Mouse (Mus musculus) left cerebral cortex, postnatal 14 days (tissue): ENCODE data around the gene Armcx3. TPM values are rescaled to one million over a fixed set of nuclear protein-coding genes. Genes with fewer than 3 reads are reported as not detected.
"Not testable (repeated sequence)": the region's sequence is repeated elsewhere in the genome, so short reads cannot be mapped to it uniquely, and the experiment has no call there.

Experiments used
- DNase-seq, 2 experiments: peaks; one replicate each; pipeline ENCODE4 v3.0.0; 2021 to 2022; ENCODE audit warnings: low spot score in 2 of 2, mixed read lengths in 1 of 2
- intact Hi-C: fragments of 180-260 bp; cut with DNase I; formaldehyde crosslinking; loops from one replicate; pipeline ENCODE4 v1.15.1; 2025
- long read RNA-seq, 2 experiments: library from polyadenylated mRNA; stranded (forward); transcript quantifications; one replicate each; pipeline ENCODE4 v2.0.0; 2021
- total RNA-seq, 2 experiments: library from RNA; stranded (reverse); gene quantifications; 2 replicates each; pipeline ENCODE4 v1.2.3; 2021

Armcx3 gene
- total RNA-seq: 10 to 100 TPM; 77.7 to 85.2 TPM
- long read RNA-seq, experiment 1, transcript Armcx3-201 (5 exons, 3,327 nt): major isoform, 146 of 174 reads
- long read RNA-seq, experiment 1, transcript Armcx3-202 (5 exons, 2,024 nt): minor isoform, 9 of 174 reads
- long read RNA-seq, experiment 1, partial matches to known transcripts: 16 of 174 reads
- long read RNA-seq, experiment 1, other reads (novel, unspliced or antisense): 2 of 174 reads
- long read RNA-seq, experiment 2, transcript Armcx3-202 (5 exons, 2,024 nt): minor isoform, 21 of 169 reads
- long read RNA-seq, experiment 2, transcript Armcx3-201 (5 exons, 3,327 nt): major isoform, 122 of 169 reads
- long read RNA-seq, experiment 2, partial matches to known transcripts: 7 of 169 reads
- long read RNA-seq, experiment 2, other reads (novel, unspliced or antisense): 19 of 169 reads

GRCm38 (mm10) chrX:134756434-134757292 lies at the start of gene Armcx3:
Armcx3 (plus strand) TSS chrX:134756595.
- intact Hi-C loops: loop anchor here (5.0 kb wide), 1 partner anchor 151 kb away; no protein-coding TSS in a partner anchor
- DNase-seq: peak; percentile 58 to 63

- DNase-seq: no peak
- intact Hi-C loops: loop anchor here (5.0 kb wide), 1 partner anchor 105 kb away; no protein-coding TSS in a partner anchor
Observed at GRCm38 (mm10) chrX:134716863-134717262, 39.5 kb upstream of the Armcx3 start.

GRCm38 (mm10) chrX:134717752-134718308 lies 38.6 kb upstream of the Armcx3 start, which contains the start of gene Armcx1:
Armcx1 (plus strand) TSS chrX:134717963.
- intact Hi-C loops: loop anchor here (5.0 kb wide), 1 partner anchor 106 kb away; no protein-coding TSS in a partner anchor

GRCm38 (mm10) chrX:134718524-134718923 lies 37.9 kb upstream of the Armcx3 start:
- intact Hi-C loops: loop anchor here (5.0 kb wide), 1 partner anchor 106 kb away; no protein-coding TSS in a partner anchor
- peak; percentile 53 to 66 for DNase-seq

More at GRCm38 (mm10) chrX:134717752-134718308, 38.6 kb upstream of the Armcx3 start, which contains the start of gene Armcx1:
- peak; percentile 66 to 69 for DNase-seq

GRCm38 (mm10) chrX:134723762-134724161 lies 32.6 kb upstream of the Armcx3 start:
- intact Hi-C loops, DNase-seq: not testable (repeated sequence)

- peak in 1 of 2 experiments; percentile 16 for DNase-seq
- intact Hi-C loops: no loop called here
Observed at GRCm38 (mm10) chrX:134729778-134730177, 26.6 kb upstream of the Armcx3 start.

- DNase-seq: no peak
- intact Hi-C loops: loop anchor here (5.0 kb wide), 1 partner anchor 180 kb away; no protein-coding TSS in a partner anchor
Observed at GRCm38 (mm10) chrX:134737796-134738195, 18.6 kb upstream of the Armcx3 start.

- intact Hi-C loops: loop anchor here (5.0 kb wide), 1 partner anchor 178 kb away; no protein-coding TSS in a partner anchor
- DNase-seq: no peak
Observed at GRCm38 (mm10) chrX:134739160-134739559, 17.2 kb upstream of the Armcx3 start.

GRCm38 (mm10) chrX:134741862-134742261 lies 14.5 kb upstream of the Armcx3 start:
- no peak for DNase-seq
- intact Hi-C loops: loop anchor here (5.0 kb wide), 1 partner anchor 165 kb away; no protein-coding TSS in a partner anchor

- intact Hi-C loops: no loop called here
Observed at GRCm38 (mm10) chrX:134746459-134746858, 9.9 kb upstream of the Armcx3 start.

GRCm38 (mm10) chrX:134750764-134751592 lies 5.4 kb upstream of the Armcx3 start, which contains the start of gene Armcx6:
Armcx6 (minus strand) TSS chrX:134751417.
- intact Hi-C loops: loop anchor here (5.0 kb wide), 1 partner anchor 166 kb away; no protein-coding TSS in a partner anchor
- DNase-seq: peak; percentile 43 to 70

More at GRCm38 (mm10) chrX:134746459-134746858, 9.9 kb upstream of the Armcx3 start:
- DNase-seq: peak; percentile 51 to 57

GRCm38 (mm10) chrX:134751910-134752309 lies 4.5 kb upstream of the Armcx3 start:
- intact Hi-C loops: loop anchor here (5.0 kb wide), 1 partner anchor 165 kb away; no protein-coding TSS in a partner anchor
- no peak for DNase-seq

- no peak for DNase-seq
- intact Hi-C loops: loop anchor here (5.0 kb wide), 1 partner anchor 165 kb away; no protein-coding TSS in a partner anchor
Observed at GRCm38 (mm10) chrX:134752584-134752983, 3.8 kb upstream of the Armcx3 start.

GRCm38 (mm10) chrX:134757293-134757995 lies 1.0 kb downstream of the Armcx3 start:
- DNase-seq: no peak
- intact Hi-C loops: loop anchor here (5.0 kb wide), 1 partner anchor 150 kb away; no protein-coding TSS in a partner anchor

- intact Hi-C loops, DNase-seq: not testable (repeated sequence)
Observed at GRCm38 (mm10) chrX:134763428-134764198, 7.2 kb downstream of the Armcx3 start.

- no peak for DNase-seq
- intact Hi-C loops: no loop called here
Observed at GRCm38 (mm10) chrX:134787728-134788127, 31.3 kb downstream of the Armcx3 start.
